ENCODE assay signal across 8 mouse cellular contexts in genomic region chr2:79265665-79266064, GRCm38 (mm10). TPM values are rescaled to one million over a fixed set of nuclear protein-coding genes. Genes with fewer than 3 reads are reported as not detected.
A peak's percentile ranks its signal among the peaks of the same experiment; 100 is the strongest.
DNase-seq lines count a peak whose midpoint lies in the region; ATAC-seq and TF ChIP-seq lines count a peak whose summit lies in the region.

No protein-coding gene starts in this region.

- H3K4me1 ChIP-seq in forebrain, embryonic 11.5 days (replicated peaks; ENCODE audit: control insufficient read depth, insufficient read depth, low read length) = no peaks in the 10 kb centered on the region
- H3K4me1 ChIP-seq in forebrain, embryonic 13.5 days = no peaks in the 10 kb centered on the region
- peaks cover 41% of the 10 kb centered on the region for H3K4me1 ChIP-seq in liver, embryonic 16.5 days (ENCODE audit: control insufficient read depth, low read depth, low read length)
- no peaks in the 10 kb centered on the region for H3K4me1 ChIP-seq in small intestine, adult 2 months (ENCODE audit: control insufficient read depth, insufficient read depth, insufficient read length, low read length)

- no peak overlapping the region for H3K4me3 ChIP-seq in forebrain, embryonic 11.5 days (ENCODE audit: low read depth, low read length)
- H3K4me3 ChIP-seq in forebrain, embryonic 13.5 days = no peak overlapping the region
- no peak overlapping the region for H3K4me3 ChIP-seq in liver, embryonic 16.5 days (ENCODE audit: low read depth, low read length)
- H3K4me3 ChIP-seq in small intestine, adult 2 months (ENCODE audit: low read depth, low read length) = no peak overlapping the region

- no peak for TF ChIP-seq POLR2A in small intestine, adult 2 months (IDR thresholded peaks at IDR 0.05; ENCODE audit: low read depth, low read length)

- H3K9me3 ChIP-seq in forebrain, embryonic 11.5 days (ENCODE audit: control insufficient read depth, low read length) = no peaks in the 10 kb centered on the region
- H3K9me3 ChIP-seq in forebrain, embryonic 13.5 days (replicated peaks) = no peaks in the 10 kb centered on the region
- no peaks in the 10 kb centered on the region for H3K9me3 ChIP-seq in liver, embryonic 16.5 days (replicated peaks; ENCODE audit: control insufficient read depth, low read length)

- peak; percentile 53; the same call in 1 of the 2 replicates for TF ChIP-seq CTCF in small intestine, adult 2 months (IDR thresholded peaks at IDR 0.05; ENCODE audit: extremely low read depth, insufficient read length, insufficient replicate concordance, low read depth, low read length)

- DNase-seq in forebrain, embryonic 11.5 days (ENCODE audit: low spot score) = peak; percentile 66
- DNase-seq in A20 (ENCODE audit: low read depth, low spot score) = peak; percentile 72
- peak; percentile 83 for DNase-seq in adrenal gland, postnatal 10 days
- DNase-seq in embryo, embryonic 10.5 days (ENCODE audit: low spot score) = peak; percentile 67
- DNase-seq in kidney, adult 8-10 months = peak; percentile 15 to 64

- H3K27ac ChIP-seq in forebrain, embryonic 11.5 days (ENCODE audit: low read depth, low read length) = no peak overlapping the region
- H3K27ac ChIP-seq in forebrain, embryonic 13.5 days = no peak overlapping the region
- H3K27ac ChIP-seq in liver, embryonic 16.5 days (ENCODE audit: low read length) = no peak overlapping the region
- no peak overlapping the region for H3K27ac ChIP-seq in small intestine, adult 2 months (ENCODE audit: insufficient read depth, low read depth, low read length)

- H3K9ac ChIP-seq in forebrain, embryonic 11.5 days (ENCODE audit: low read length) = no peak overlapping the region
- H3K9ac ChIP-seq in forebrain, embryonic 13.5 days = no peak overlapping the region
- no peak overlapping the region for H3K9ac ChIP-seq in liver, embryonic 16.5 days (ENCODE audit: low read depth, low read length)

- ATAC-seq in forebrain, embryonic 11.5 days (replicated peaks; ENCODE audit: low FRiP score) = no peak
- ATAC-seq in forebrain, embryonic 13.5 days = no peak
- peak; percentile 40; the same call in 1 of the 2 replicates for ATAC-seq in liver, embryonic 16.5 days (ENCODE audit: low read depth)

- no peaks in the 10 kb centered on the region for H3K27me3 ChIP-seq in forebrain, embryonic 11.5 days (ENCODE audit: control insufficient read depth, insufficient read depth, low read length)
- H3K27me3 ChIP-seq in forebrain, embryonic 13.5 days = no peaks in the 10 kb centered on the region
- no peaks in the 10 kb centered on the region for H3K27me3 ChIP-seq in liver, embryonic 16.5 days (ENCODE audit: control insufficient read depth, insufficient read depth, low read depth, low read length)
- H3K27me3 ChIP-seq in small intestine, adult 2 months (ENCODE audit: control insufficient read depth, insufficient read depth, low read length) = no peaks in the 10 kb centered on the region

- WGBS in forebrain, embryonic 11.5 days = 41% methylated on average over 4 of the region's 4 CpGs
- 49% methylated on average over 4 of the region's 4 CpGs for WGBS in forebrain, embryonic 13.5 days
- WGBS in liver, embryonic 16.5 days (ENCODE audit: insufficient replicate concordance) = 18% methylated on average over 4 of the region's 4 CpGs
- 35% methylated on average over 4 of the region's 4 CpGs for WGBS in small intestine, adult 2 months

- no peak overlapping the region for H3K4me2 ChIP-seq in forebrain, embryonic 11.5 days (ENCODE audit: low read depth, low read length, severe bottlenecking)
- no peak overlapping the region for H3K4me2 ChIP-seq in forebrain, embryonic 13.5 days
- H3K4me2 ChIP-seq in liver, embryonic 16.5 days (ENCODE audit: low read depth, low read length) = peak overlapping the region; percentile 13; the same call in 1 of the 2 replicates

- no peaks in the 10 kb centered on the region for H3K36me3 ChIP-seq in forebrain, embryonic 11.5 days (ENCODE audit: control insufficient read depth, insufficient read depth, low read length)
- no peaks in the 10 kb centered on the region for H3K36me3 ChIP-seq in forebrain, embryonic 13.5 days (ENCODE audit: poor library complexity, severe bottlenecking)
- peaks cover 20% of the 10 kb centered on the region for H3K36me3 ChIP-seq in liver, embryonic 16.5 days (ENCODE audit: control insufficient read depth, insufficient read depth)
- no peaks in the 10 kb centered on the region for H3K36me3 ChIP-seq in small intestine, adult 2 months (ENCODE audit: control insufficient read depth, insufficient read depth, low read length)

RNA-seq across cellular contexts. Expression of gene Itga4, which starts 10.4 kb away (rescaled TPM):
- 8.2 and 8.8 TPM in 2 replicates for polyA plus RNA-seq in forebrain, embryonic 11.5 days (2014; fragmentation: Nextera tagmentation; extraction: Ambion mirVana)
- polyA plus RNA-seq in forebrain, embryonic 13.5 days (2015; fragmentation: Nextera tagmentation; extraction: Ambion mirVana) = 2.6 and 3.1 TPM in 2 replicates
- total RNA-seq in adrenal gland, postnatal 10 days (2021) = 1 to 10 TPM; 5.3 to 8.5 TPM
- polyA plus RNA-seq in liver, embryonic 16.5 days (2015; fragmentation: Nextera tagmentation; extraction: Ambion mirVana) = 29.3 and 30.7 TPM in 2 replicates
- 1.5 and 3.9 TPM in 2 replicates for polyA plus RNA-seq in small intestine, adult 2 months (2012; rRNA removed)
